Mouse (Mus musculus): ENCODE data around the gene Sec14l2.
A peak's percentile ranks its signal among the peaks of the same experiment; 100 is the strongest.

Gene Sec14l2

GRCm38 (mm10) chr11:4122742-4123579 lies at the start of gene Sec14l2:
TSS of gene Sec14l2 (minus strand) at chr11:4123415.
- no peak for DNase-seq

GRCm38 (mm10) chr11:4166467-4167090 lies 43.4 kb upstream of the Sec14l2 start:
- DNase-seq = no peak

- no peak for DNase-seq
These were observed 41.5 kb upstream of the Sec14l2 start for GRCm38 (mm10) chr11:4164701-4165100.

GRCm38 (mm10) chr11:4160758-4161480 lies 37.7 kb upstream of the Sec14l2 start:
- DNase-seq = no peak

DNA sequence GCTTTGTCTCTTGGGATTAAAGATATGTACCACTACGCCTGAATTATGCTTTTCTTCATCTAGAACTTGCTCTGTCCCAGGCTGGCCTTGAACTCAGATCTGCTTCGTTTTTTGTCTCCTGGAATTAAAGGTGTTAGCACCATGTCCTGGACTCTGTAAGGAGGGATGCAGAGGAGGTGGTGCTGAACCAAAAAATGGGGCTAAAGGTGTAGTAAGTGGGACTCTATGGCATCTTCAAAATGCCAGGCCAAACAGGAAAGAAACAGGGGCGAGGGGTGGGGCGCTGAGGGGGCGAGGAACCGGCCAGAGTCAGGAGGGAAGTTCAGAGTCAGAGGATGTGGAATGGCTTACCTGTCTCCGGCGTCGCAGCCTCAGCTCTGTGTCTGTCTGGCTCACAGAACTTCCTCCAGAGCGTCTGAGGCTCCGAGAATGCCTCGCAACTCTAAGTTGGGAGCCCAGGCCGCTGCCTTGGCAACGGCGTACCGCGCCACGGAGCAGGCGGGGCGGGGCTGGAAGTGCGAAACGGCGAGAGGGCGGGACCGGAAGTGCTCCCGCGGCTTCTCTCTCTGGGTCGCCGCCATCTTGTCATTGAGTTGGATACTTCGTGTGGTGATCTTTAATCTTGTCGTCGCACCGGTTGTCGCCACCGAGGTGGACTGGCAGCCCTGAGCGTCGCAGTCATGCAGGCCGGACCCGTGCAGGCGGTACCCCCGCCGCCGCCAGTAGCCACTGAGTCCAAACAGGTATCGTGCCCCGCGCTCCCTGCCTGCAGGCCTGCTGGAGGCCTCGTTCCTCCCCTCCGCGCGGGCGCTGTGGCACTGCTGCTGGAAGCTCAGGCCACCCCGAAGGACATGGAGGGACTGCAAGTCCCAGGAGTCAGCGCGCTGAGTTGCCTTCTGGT lies 36.8 kb upstream of the Sec14l2 start, which contains the start of the genes Ccdc157 and Sf3a1:
TSS of gene Ccdc157 (minus strand) at position 486 of the 901 bp plus-strand sequence.
TSS of gene Sf3a1 (plus strand) at position 543 of the 901 bp plus-strand sequence.
- peak; percentile 93 for DNase-seq

DNA sequence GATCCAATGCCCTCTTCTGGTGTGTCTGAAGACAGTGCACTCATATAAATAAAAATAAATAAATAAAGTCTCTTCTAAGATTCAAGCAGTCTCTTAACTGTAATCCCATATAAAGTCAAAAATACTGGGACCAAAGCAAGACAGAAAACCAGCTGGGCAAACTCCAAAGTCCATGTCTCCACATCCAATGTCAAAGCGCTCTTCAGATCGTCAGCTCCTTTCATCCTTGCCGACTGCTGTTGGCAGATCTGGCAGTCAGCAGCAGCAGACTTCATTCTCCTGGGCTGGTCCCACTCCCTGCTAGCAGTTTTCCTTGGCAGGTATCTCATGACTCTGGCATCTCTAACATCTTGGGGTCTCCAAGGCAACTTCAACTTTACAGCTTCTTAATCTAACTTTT lies 35.5 kb upstream of the Sec14l2 start:
- no peak for DNase-seq

- DNase-seq = no peak
These were observed 32.4 kb upstream of the Sec14l2 start for GRCm38 (mm10) chr11:4155641-4156040.

- no peak for DNase-seq
These were observed 30.5 kb upstream of the Sec14l2 start for GRCm38 (mm10) chr11:4153694-4154093.

- no peak for DNase-seq
These were observed 26.7 kb upstream of the Sec14l2 start for GRCm38 (mm10) chr11:4149886-4150285.

- no peak for DNase-seq
These were observed 25.4 kb upstream of the Sec14l2 start for GRCm38 (mm10) chr11:4148536-4149156.

DNA sequence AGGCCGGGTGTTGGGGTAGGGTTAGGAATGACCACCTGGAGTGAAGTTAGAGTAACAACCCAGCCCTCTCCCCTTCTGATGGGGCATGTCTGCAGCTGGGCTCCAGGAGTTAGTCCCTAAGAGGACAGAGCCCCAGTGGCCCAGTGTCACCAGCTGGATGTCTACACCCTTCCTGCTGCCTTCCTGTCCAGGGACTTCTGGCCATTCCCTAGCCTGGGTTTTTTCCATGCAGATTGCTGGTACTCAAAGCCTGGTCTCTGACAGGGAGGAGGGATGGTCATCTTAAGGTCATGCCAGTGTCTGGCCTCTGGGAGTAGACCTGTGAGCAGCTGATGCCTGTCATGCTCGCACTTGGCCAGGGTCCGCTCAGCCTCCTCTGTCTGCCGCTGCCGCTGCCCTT lies 24.9 kb upstream of the Sec14l2 start:
- no peak for DNase-seq

- DNase-seq = no peak
These were observed 23.9 kb upstream of the Sec14l2 start for GRCm38 (mm10) chr11:4147098-4147497.

DNA sequence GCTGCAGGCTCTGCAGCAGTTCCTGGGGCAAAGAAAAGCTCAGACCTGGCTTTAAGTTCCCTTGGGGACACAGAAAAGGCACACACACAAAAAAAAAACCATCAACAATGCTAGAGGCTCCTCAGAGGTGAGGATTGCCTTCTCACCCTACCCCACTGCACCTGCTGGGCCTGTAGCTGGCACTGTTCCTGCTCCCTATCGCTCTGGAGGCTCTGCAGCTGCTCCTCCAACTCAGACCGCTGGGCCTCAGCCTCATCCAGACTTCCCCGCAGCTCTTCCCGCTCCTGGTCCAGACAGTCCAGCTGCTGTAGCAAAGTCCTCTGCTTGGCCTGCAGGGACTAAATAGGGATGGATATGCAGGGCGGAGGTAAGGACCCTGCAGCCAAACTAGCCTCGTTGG lies 23.2 kb upstream of the Sec14l2 start:
- DNase-seq = no peak

- DNase-seq = peak; percentile 47
These were observed 20.3 kb upstream of the Sec14l2 start for GRCm38 (mm10) chr11:4143281-4144062.

DNA sequence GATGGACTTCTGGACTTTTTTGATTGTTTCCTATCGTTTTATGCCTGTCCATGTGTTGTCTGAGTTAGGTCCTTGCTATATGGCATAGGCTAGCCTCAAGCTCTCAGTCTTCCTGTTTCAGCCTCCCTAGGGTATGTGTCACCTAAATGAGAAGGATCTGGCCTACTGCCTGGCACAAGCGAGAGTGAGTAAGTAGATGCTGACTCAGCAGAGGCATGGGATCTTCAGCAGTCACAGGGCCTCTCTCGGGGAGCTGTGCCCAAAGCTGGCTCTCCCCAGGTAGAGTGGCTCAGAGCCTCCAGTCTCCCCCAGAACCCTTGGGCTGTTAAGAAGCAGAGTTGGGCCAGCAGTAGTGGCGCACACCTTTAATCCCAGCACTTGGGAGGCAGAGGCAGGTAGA lies 19.1 kb upstream of the Sec14l2 start:
- no peak for DNase-seq

- DNase-seq = no peak
These were observed 18.3 kb upstream of the Sec14l2 start for GRCm38 (mm10) chr11:4141505-4141904.

- DNase-seq = no peak
These were observed 15.7 kb upstream of the Sec14l2 start for GRCm38 (mm10) chr11:4138964-4139363.

DNA sequence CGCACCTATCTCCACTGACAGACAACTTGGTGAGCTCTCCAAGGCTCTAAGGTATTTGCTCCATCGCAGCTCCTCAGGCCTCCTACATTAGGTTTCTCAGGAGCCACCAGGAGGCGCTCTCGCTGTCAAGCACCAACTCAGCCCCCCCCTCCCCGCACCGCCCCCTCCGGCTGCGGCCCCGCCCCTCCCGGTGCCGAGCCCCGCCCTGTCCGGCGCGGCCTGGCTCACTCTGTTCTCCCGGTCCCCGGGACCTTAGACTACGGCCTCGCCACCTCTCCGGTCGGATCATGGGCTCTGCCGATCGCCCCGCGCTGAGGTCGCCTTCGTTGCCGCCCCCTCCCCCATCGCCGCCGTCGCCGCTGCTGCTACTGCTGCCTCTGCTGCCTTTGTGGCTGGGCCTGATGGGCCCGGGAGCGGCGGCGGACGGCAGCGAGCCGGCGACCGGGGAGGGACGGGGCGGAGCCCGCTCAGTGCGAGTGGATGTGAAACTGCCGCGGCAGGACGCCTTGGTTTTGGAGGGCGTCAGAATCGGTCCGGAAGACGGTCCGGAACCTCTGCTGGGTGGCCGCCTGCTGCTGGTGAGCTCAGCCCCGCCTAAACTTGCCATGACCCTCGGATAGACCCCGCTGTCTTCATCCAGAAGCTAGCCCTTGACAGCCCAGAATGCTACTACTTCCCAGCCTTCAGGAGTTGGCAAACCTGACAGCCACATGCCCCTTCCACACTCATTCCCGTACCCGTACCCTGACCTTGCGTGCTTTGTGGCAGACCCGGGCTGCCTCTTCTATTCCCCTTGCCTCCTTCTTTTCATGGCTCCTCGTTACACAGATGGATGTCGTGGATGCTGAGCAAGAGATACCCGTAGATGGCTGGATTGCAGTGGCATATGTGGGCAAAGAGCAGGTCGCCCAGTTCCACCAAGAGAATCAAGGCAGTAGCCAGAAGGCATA lies 12.0 kb upstream of the Sec14l2 start, which contains the start of gene Rnf215:
TSS of gene Rnf215 (plus strand) at position 217 of the 950 bp plus-strand sequence.
- peak; percentile 98 for DNase-seq

- DNase-seq = no peak
These were observed 11.2 kb upstream of the Sec14l2 start for GRCm38 (mm10) chr11:4134400-4134799.

DNA sequence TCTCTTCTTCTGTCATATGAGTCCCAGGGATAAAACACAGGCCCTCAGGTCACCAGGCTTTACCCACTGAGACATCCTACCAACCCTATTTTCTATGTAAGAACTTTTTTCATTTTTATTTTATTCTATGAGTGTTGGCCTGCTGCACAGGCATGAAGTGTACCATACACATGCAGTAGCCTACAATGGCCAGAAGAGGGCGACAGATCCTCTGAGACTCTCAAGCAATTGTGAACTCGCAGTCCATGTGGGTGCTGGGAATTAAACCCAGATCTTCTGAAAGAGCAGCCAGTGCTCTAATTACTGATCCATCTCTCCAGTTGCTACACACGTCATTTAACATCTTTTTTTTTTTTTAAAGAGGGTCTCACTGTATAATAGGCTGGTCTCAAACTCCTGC lies 10.2 kb upstream of the Sec14l2 start:
- no peak for DNase-seq
